Mouse (Mus musculus) intestine, postnatal 0 days (tissue): ENCODE data around the gene Ints1. TPM values are rescaled to one million over a fixed set of nuclear protein-coding genes. Genes with fewer than 3 reads are reported as not detected.

ENCODE experiments used
- ATAC-seq: fragments of 200-750 bp; cut with Nextera tagmentation; 2 replicates; pipeline ENCODE4 v1.8.0; 2017; ENCODE audit warnings: mild to moderate bottlenecking, moderate TSS enrichment, moderate library complexity
- H3K27ac ChIP-seq: fragments of 300-500 bp; sonication (generic); 2 replicates; pipeline ENCODE4 v1.5.1; 2014; ENCODE audit warnings: mild to moderate bottlenecking, low read depth, low read length, moderate library complexity
- H3K27me3 ChIP-seq: fragments of 300-500 bp; sonication (generic); replicated peaks from 2 replicates; pipeline ENCODE4 v1.6.1; 2014; ENCODE audit warnings: low read length, mixed read lengths; ENCODE audit not compliant: control insufficient read depth, insufficient read depth
- H3K36me3 ChIP-seq: fragments of 300-500 bp; sonication (generic); 2 replicates; pipeline ENCODE4 v1.6.1; 2014; ENCODE audit warnings: mild to moderate bottlenecking, moderate library complexity; ENCODE audit not compliant: control insufficient read depth, insufficient read depth
- H3K4me1 ChIP-seq: fragments of 300-500 bp; sonication (generic); replicated peaks from 2 replicates; pipeline ENCODE4 v1.6.1; 2014; ENCODE audit warnings: antibody characterized with exemption, low read length, mixed read lengths; ENCODE audit not compliant: control insufficient read depth, insufficient read depth
- H3K4me2 ChIP-seq: fragments of 300-500 bp; sonication (generic); replicated peaks from 2 replicates; pipeline ENCODE4 v1.6.1; 2014; ENCODE audit warnings: low read depth, mild to moderate bottlenecking, moderate library complexity
- H3K4me3 ChIP-seq: fragments of 300-500 bp; sonication (generic); 2 replicates; pipeline ENCODE4 v1.5.1; 2014; ENCODE audit warnings: low read depth, low read length
- H3K9ac ChIP-seq: fragments of 300-500 bp; sonication (generic); 2 replicates; pipeline ENCODE4 v1.6.1; 2014; ENCODE audit warnings: mild to moderate bottlenecking, low read depth, low read length
- H3K9me3 ChIP-seq: fragments of 300-500 bp; sonication (generic); 2 replicates; pipeline ENCODE4 v1.6.1; 2016; ENCODE audit warnings: mixed run types; ENCODE audit not compliant: control insufficient read depth
- CTCF ChIP-seq: sonication (generic); IDR thresholded peaks from 2 replicates; pipeline ENCODE4 v1.5.1; 2016; ENCODE audit warnings: low read depth, mild to moderate bottlenecking, control low read depth, antibody characterized with exemption, moderate library complexity
- WGBS: fragments of 180-500 bp; shearing (Covaris S2); extraction: QIAGEN DNeasy Blood & Tissue Kit; methylation state at CpG from one replicate; pipeline ENCODE4 v1.1.7; 2014; 5-methylcytosine and 5-hydroxymethylcytosine counted together
- polyA plus RNA-seq: library from polyadenylated mRNA; unstranded; fragments of >200 nt; fragmentation: Nextera tagmentation; extraction: Ambion mirVana; gene quantifications from 2 replicates; pipeline ENCODE4 v1.2.1, GENCODE M21; 2015

The Ints1 gene
- polyA plus RNA-seq, 1 experiment from 2014 or later = 9.9 TPM

DNA sequence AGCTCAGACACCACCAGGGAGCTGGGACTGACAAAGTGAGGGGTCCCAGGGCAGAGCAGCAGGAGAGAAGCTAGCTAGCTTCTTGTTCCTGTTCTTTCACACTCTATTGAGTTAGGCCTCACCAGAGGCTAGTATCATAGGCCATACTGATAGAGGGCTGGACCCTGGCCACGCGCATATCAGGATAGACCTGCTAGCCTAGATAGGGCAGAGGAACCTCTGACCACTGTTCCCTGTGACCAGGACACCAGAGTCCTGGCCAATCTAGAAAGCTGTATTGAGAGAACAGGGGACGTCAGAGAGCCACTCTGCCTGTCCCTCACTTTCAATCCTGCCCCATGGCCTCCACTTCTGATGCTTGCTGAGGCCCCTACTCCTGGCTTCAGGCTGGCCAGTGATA is 42.6 kb upstream of the Ints1 start:
- Histone ChIP-seq H3K9me3 (no peaks in the 10 kb centered on the region), H3K27me3 (no peaks in the 10 kb centered on the region; the same call in 1 of the 2 replicates), H3K36me3 (peaks cover 6% of the 10 kb centered on the region; the same call in 1 of the 2 replicates), H3K4me3 (no peak overlapping the region), H3K27ac (peak overlapping the region; percentile 87), H3K9ac (no peak overlapping the region), H3K4me2 (peak overlapping the region; percentile 62), H3K4me1 (0 out of 2 replicates have a peak, but pooled peaks cover 6% of the 10 kb centered on the region)
- WGBS = 52% methylated on average over 3 of the region's 3 CpGs
- peak; percentile 7; the same call in 1 of the 2 replicates for ATAC-seq
- TF ChIP-seq CTCF = no peak

DNA sequence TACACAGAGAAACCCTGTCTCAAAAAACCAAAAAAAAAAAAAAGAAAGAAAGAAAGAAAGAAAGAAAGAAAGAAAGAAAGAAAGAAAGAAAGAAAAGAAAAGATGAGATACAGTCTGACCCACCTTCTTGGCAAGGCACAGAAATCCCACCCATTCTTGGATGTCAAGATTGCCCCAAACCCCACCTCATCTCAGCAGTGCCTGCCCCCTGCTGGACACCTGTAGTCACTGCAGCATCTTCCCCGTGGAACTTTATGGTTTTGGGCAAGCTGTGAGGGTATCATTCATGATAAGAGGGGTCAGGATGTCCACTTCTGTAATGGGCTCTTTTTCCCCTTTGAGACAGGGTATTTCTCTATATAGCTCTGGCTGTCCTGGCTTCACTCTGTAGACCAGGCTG is 41.8 kb upstream of the Ints1 start:
- ATAC-seq = no peak
- H3K27ac ChIP-seq = peak overlapping the region; percentile 87; the same call in 1 of the 2 replicates
- peak; percentile 86 for TF ChIP-seq CTCF
- no peaks in the 10 kb centered on the region; the same call in 1 of the 2 replicates for H3K36me3 ChIP-seq
- no peaks in the 10 kb centered on the region; the same call in 1 of the 2 replicates for H3K27me3 ChIP-seq
- H3K9me3 ChIP-seq = no peaks in the 10 kb centered on the region
- no peak overlapping the region for H3K9ac ChIP-seq
- WGBS = 0% methylated on average over 1 of the region's 1 CpGs
- H3K4me1 ChIP-seq = 0 out of 2 replicates have a peak, but pooled peaks cover 6% of the 10 kb centered on the region
- H3K4me3 ChIP-seq = no peak overlapping the region
- peak overlapping the region; percentile 62 for H3K4me2 ChIP-seq

DNA sequence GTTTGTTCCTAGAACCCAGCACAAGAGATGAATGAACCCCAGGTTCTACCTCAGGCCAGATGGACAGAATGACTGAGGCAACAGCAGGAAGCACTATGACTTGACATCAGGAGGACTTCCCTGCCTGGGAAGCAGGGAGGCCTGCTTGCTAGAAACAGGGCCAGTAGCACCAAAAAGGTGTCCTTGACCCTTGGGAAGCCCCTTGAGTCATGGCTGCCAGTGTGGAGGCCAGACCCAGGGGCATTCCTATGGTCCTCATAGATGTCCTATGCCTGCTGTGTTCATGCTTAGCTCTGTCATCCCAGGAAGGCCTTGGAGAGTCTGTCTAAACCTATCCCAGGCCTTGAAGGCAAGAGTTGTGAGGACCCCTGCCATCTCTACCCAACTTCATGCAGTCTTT is 41.0 kb upstream of the Ints1 start:
- no peak for TF ChIP-seq CTCF
- no peaks in the 10 kb centered on the region for H3K9me3 ChIP-seq
- ATAC-seq = no peak
- 0 out of 2 replicates have a peak, but pooled peaks cover 4% of the 10 kb centered on the region for H3K4me1 ChIP-seq
- no peak overlapping the region for H3K27ac ChIP-seq
- H3K36me3 ChIP-seq = no peaks in the 10 kb centered on the region
- H3K27me3 ChIP-seq = no peaks in the 10 kb centered on the region; the same call in 1 of the 2 replicates
- no peak overlapping the region for H3K4me2 ChIP-seq
- H3K4me3 ChIP-seq = no peak overlapping the region
- no peak overlapping the region for H3K9ac ChIP-seq

DNA sequence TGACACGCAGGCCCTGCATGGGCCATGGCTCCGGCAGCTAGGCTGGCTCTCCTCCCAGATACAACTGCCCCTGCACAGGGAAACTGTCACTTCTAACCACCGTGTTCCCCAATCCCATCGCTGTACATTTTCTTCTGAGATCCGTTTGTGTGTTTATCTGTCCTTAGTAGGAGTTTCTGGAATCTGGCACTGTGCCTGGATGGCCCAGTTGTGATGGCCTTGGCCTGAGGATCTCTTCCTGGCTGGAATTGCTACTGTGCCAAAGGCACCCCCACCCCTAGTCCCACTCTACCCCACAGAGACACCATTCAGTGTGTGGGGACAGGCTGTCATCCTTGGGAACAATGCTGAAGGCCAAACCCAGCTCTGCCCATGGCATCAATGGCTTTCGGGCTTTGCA is 40.5 kb upstream of the Ints1 start:
- no peaks in the 10 kb centered on the region for H3K36me3 ChIP-seq
- 0 out of 2 replicates have a peak, but pooled peaks cover 4% of the 10 kb centered on the region for H3K4me1 ChIP-seq
- H3K4me3 ChIP-seq = no peak overlapping the region
- H3K4me2 ChIP-seq = no peak overlapping the region
- no peaks in the 10 kb centered on the region; the same call in 1 of the 2 replicates for H3K27me3 ChIP-seq
- TF ChIP-seq CTCF = no peak
- WGBS = 56% methylated on average over 6 of the region's 6 CpGs
- ATAC-seq = no peak
- no peaks in the 10 kb centered on the region for H3K9me3 ChIP-seq
- H3K9ac ChIP-seq = no peak overlapping the region
- no peak overlapping the region for H3K27ac ChIP-seq

DNA sequence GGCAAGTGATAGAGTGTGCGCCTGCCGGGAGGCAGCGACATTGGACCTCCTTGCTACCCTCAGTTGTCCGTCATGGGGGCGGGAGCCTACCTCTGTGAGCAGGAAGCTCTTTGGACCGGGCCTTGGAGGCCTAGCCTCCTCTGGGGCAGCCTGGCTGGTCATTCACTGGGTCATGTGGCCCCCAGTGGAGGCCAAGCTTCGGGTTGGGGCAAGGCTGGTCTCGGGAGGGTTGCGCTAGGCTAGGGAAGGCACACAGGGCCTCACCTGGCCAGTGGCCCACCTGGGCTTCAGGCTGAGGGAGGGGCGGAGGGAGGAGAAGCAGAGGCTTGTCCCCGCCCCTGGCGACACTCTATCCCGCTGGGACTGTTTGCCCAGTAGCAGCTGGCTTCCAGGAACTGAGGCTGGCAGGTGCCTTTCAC is 38.5 kb upstream of the Ints1 start:
- ATAC-seq = peak; percentile 73
- peak overlapping the region; percentile 62 for H3K4me2 ChIP-seq
- H3K27me3 ChIP-seq = no peaks in the 10 kb centered on the region; the same call in 1 of the 2 replicates
- WGBS = 3% methylated on average over 13 of the region's 13 CpGs
- H3K4me1 ChIP-seq = 0 out of 2 replicates have a peak, but pooled peaks cover 4% of the 10 kb centered on the region
- H3K9ac ChIP-seq = peak overlapping the region; percentile 40
- TF ChIP-seq CTCF = no peak
- H3K9me3 ChIP-seq = no peaks in the 10 kb centered on the region
- H3K27ac ChIP-seq = peak overlapping the region; percentile 79
- H3K4me3 ChIP-seq = peak overlapping the region; percentile 31
- no peaks in the 10 kb centered on the region; the same call in 1 of the 2 replicates for H3K36me3 ChIP-seq

DNA sequence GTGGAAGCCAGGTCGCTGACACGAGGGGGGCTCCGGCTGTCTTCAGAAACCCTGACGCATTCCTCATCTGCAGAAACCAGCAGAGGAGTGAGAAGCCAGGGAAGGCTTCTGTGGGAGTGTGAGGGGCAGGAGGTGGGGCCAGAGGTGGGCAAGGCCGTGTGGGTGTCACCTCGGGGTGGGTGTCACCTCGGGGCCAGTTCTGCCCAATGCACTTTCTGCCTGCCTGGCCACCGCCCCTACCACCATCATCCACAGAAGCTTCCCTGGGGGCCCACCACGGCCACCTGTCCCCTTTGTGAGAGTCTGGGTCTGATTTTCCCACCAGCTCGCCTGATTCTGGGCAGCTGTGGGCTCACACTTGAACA is 37.6 kb upstream of the Ints1 start:
- 23% methylated on average over 8 of the region's 10 CpGs for WGBS
- peak overlapping the region; percentile 62 for H3K4me2 ChIP-seq
- H3K36me3 ChIP-seq = peaks cover 5% of the 10 kb centered on the region
- no peaks in the 10 kb centered on the region; the same call in 1 of the 2 replicates for H3K27me3 ChIP-seq
- ATAC-seq = no peak
- TF ChIP-seq CTCF = no peak
- 0 out of 2 replicates have a peak, but pooled peaks cover 4% of the 10 kb centered on the region for H3K4me1 ChIP-seq
- no peaks in the 10 kb centered on the region for H3K9me3 ChIP-seq
- H3K27ac ChIP-seq = peak overlapping the region; percentile 79
- peak overlapping the region; percentile 31 for H3K4me3 ChIP-seq
- H3K9ac ChIP-seq = peak overlapping the region; percentile 40; the same call in 1 of the 2 replicates
